Comparison of ENCODE assay signal across 15 mouse cellular contexts in genomic region chrX:36221366-36221765, GRCm38 (mm10). TPM values are rescaled to one million over a fixed set of nuclear protein-coding genes. Genes with fewer than 3 reads are reported as not detected.
A peak's percentile ranks its signal among the peaks of the same experiment; 100 is the strongest.
DNase-seq lines count a peak whose midpoint lies in the region; ATAC-seq and TF ChIP-seq lines count a peak whose summit lies in the region.
"Had no signal": no experiment of that assay in that cellular context is flagged by ENCODE, and none has a peak within 500 bp of the region (broad histone marks: within the 10 kb centered on the region; RNA-seq: fewer than 3 reads in every experiment).

No protein-coding gene starts in this region.

- peak; percentile 44; the same call in 1 of the 2 replicates for ATAC-seq in megakaryocyte progenitor cell, adult 5-6 weeks (replicated peaks; ENCODE audit: poor library complexity)
- ATAC-seq: forebrain, embryonic 15.5 days; hindbrain, embryonic 16.5 days; midbrain, embryonic 16.5 days had no signal

- H3K27ac ChIP-seq in gastrocnemius, adult 2 months: no peak overlapping the region
- no peak overlapping the region for H3K27ac ChIP-seq in testis, adult 2 months (ENCODE audit: control insufficient read depth, insufficient read depth, low read depth, low read length)
- H3K27ac ChIP-seq in kidney, adult 2 months (ENCODE audit: insufficient read depth, low read depth, low read length): no peak overlapping the region
- H3K27ac ChIP-seq: forebrain, embryonic 15.5 days; limb, embryonic 13.5 days had no signal

- H3K36me3 ChIP-seq in testis, adult 2 months (ENCODE audit: control insufficient read depth, insufficient read depth, low read length): no peaks in the 10 kb centered on the region
- H3K36me3 ChIP-seq in kidney, adult 2 months (ENCODE audit: control insufficient read depth, insufficient read depth, low read length): no peaks in the 10 kb centered on the region
- H3K36me3 ChIP-seq: forebrain, embryonic 15.5 days; limb, embryonic 13.5 days had no signal

- no peak for DNase-seq in gastrocnemius, adult 2 months
- DNase-seq in gastrocnemius, postnatal 36 days: no peak
- no peak for DNase-seq in testis, postnatal 10 days (ENCODE audit: low spot score)
- no peak for DNase-seq in urinary bladder, postnatal 14 days (ENCODE audit: low spot score)
- no peak for DNase-seq in kidney, adult 2 months
- no peak for DNase-seq in left cerebral cortex, adult 18-20 months (ENCODE audit: low spot score in 2 of 2)
- DNase-seq: adrenal gland, postnatal 25 days; kidney, postnatal 25 days; right cerebral cortex, adult 18-20 months had no signal

- TF ChIP-seq CTCF in gastrocnemius, adult 2 months (IDR thresholded peaks at IDR 0.05): peak; percentile 19; the same call in 1 of the 2 replicates
- peak; percentile 41; the same call in 1 of the 2 replicates for TF ChIP-seq CTCF in testis, adult 2 months (IDR thresholded peaks at IDR 0.05; ENCODE audit: control insufficient read depth, insufficient read depth, insufficient replicate concordance, low read depth, low read length)
- TF ChIP-seq CTCF in kidney, adult 2 months (conservative IDR thresholded peaks at IDR 0.05; ENCODE audit: insufficient read depth, insufficient read length, low read depth, low read length): no peak

- H3K4me3 ChIP-seq in gastrocnemius, adult 2 months: no peak overlapping the region
- H3K4me3 ChIP-seq in testis, adult 2 months (ENCODE audit: control insufficient read depth, low read depth, low read length): no peak overlapping the region
- H3K4me3 ChIP-seq in kidney, adult 2 months (ENCODE audit: insufficient read depth, low read depth, low read length): no peak overlapping the region
- H3K4me3 ChIP-seq: forebrain, embryonic 15.5 days; limb, embryonic 13.5 days had no signal

- no peaks in the 10 kb centered on the region for H3K4me1 ChIP-seq in testis, adult 2 months (ENCODE audit: control insufficient read depth, insufficient read depth, low read length)
- H3K4me1 ChIP-seq in kidney, adult 2 months (ENCODE audit: control insufficient read depth, insufficient read depth, low read length): no peaks in the 10 kb centered on the region
- H3K4me1 ChIP-seq: forebrain, embryonic 15.5 days; limb, embryonic 13.5 days had no signal

- no peak for TF ChIP-seq POLR2A in testis, adult 2 months (IDR thresholded peaks at IDR 0.05; ENCODE audit: control insufficient read depth, low read depth, low read length)
- no peak for TF ChIP-seq POLR2A in kidney, adult 2 months (IDR thresholded peaks at IDR 0.05; ENCODE audit: low read depth, low read length)

- WGBS in kidney, adult 2 months: 52% methylated on average over 2 of the region's 2 CpGs

- no peaks in the 10 kb centered on the region for H3K27me3 ChIP-seq in testis, adult 2 months (ENCODE audit: control insufficient read depth, insufficient read depth, low read length)
- no peaks in the 10 kb centered on the region for H3K27me3 ChIP-seq in kidney, adult 2 months (replicated peaks; ENCODE audit: control insufficient read depth, insufficient read depth, low read length)
- H3K27me3 ChIP-seq: forebrain, embryonic 15.5 days; limb, embryonic 13.5 days had no signal

- intact Hi-C loops in gastrocnemius, adult 2 months (cut with DNase I): no loop called here
- intact Hi-C loops in gastrocnemius, postnatal 36 days (cut with DNase I): no loop called here

RNA-seq across cellular contexts. Expression of gene Zcchc12, which starts 25.7 kb away (rescaled TPM):
- total RNA-seq in gastrocnemius, adult 2 months (2021): not detected
- total RNA-seq in gastrocnemius, postnatal 36 days (2021): not detected
- 1.4 and 1.7 TPM in 2 replicates for polyA plus RNA-seq in testis, adult 2 months (2012; rRNA removed)
- total RNA-seq in megakaryocyte progenitor cell, adult 5-6 weeks (2015): 0.17 TPM in 1 of 2 replicates, not detected in the other
- total RNA-seq in megakaryocyte progenitor cell, adult 5-6 weeks (2017): 0.25 TPM in 1 of 2 replicates, not detected in the other
- polyA plus RNA-seq in kidney, adult 2 months (2012; rRNA removed): 0.12 and 0.28 TPM in 2 replicates
- 10 to 100 TPM; 55.5 to 70.7 TPM for total RNA-seq in left cerebral cortex, adult 18-20 months (2021)

Comparison
In these comparisons a context has a peak if more than half of its experiments do, and no peak if none do; other contexts are left out.
1. RNA of gene Zcchc12, which starts 25.7 kb away (total RNA-seq): 55.5 to 70.7 TPM in left cerebral cortex, adult 18-20 months; 0.17 to 0.25 TPM in megakaryocyte progenitor cell, adult 5-6 weeks, not detected in gastrocnemius, adult 2 months and not detected in gastrocnemius, postnatal 36 days; every median in the first group is over 10 times any median in the second.